Mouse (Mus musculus) cerebellum, postnatal 10 days (tissue): Measurements from ENCODE around the gene Trio.

Source experiments
- DNase-seq, 2 experiments: peaks; one replicate each; pipeline ENCODE4 v3.0.0; 2021; ENCODE audit warnings: mixed read lengths in 2 of 2

The Trio gene

GRCm38 (mm10) chr15:28035601-28036000, 10.0 kb upstream of the Trio start:
- peak; percentile 67 to 78 for DNase-seq

GRCm38 (mm10) chr15:28034636-28035035, 9.0 kb upstream of the Trio start:
- no peak for DNase-seq

GRCm38 (mm10) chr15:28029371-28029770, 3.7 kb upstream of the Trio start:
- no peak for DNase-seq

GRCm38 (mm10) chr15:28028542-28028941, 2.9 kb upstream of the Trio start:
- no peak for DNase-seq

GRCm38 (mm10) chr15:28026167-28026481, 476 bp upstream of the Trio start:
- DNase-seq, result no peak

GRCm38 (mm10) chr15:28024965-28025338, 696 bp downstream of the Trio start:
- DNase-seq, result peak; percentile 67 to 75

GRCm38 (mm10) chr15:28024031-28024964, 1.4 kb downstream of the Trio start:
- DNase-seq, result peak; percentile 78 to 83

- no peak for DNase-seq
Observed at GRCm38 (mm10) chr15:28021591-28022209, 3.9 kb downstream of the Trio start.

GRCm38 (mm10) chr15:28019393-28020070, 6.1 kb downstream of the Trio start:
- no peak for DNase-seq

GRCm38 (mm10) chr15:28007516-28007915, 18.1 kb downstream of the Trio start:
- DNase-seq, result no peak

GRCm38 (mm10) chr15:28004192-28004767, 21.4 kb downstream of the Trio start:
- DNase-seq, result no peak

- DNase-seq, result no peak
Observed at GRCm38 (mm10) chr15:28002515-28002914, 23.1 kb downstream of the Trio start.

GRCm38 (mm10) chr15:28001299-28001698, 24.3 kb downstream of the Trio start:
- DNase-seq, result no peak

- DNase-seq, result no peak
Observed at GRCm38 (mm10) chr15:27998621-27999359, 26.9 kb downstream of the Trio start.

- DNase-seq, result peak; percentile 50 to 58
Observed at GRCm38 (mm10) chr15:27997917-27998316, 27.7 kb downstream of the Trio start.

- peak; percentile 69 to 83 for DNase-seq
Observed at GRCm38 (mm10) chr15:27997391-27997841, 28.2 kb downstream of the Trio start.

- DNase-seq, result peak; percentile 69 to 76
Observed at GRCm38 (mm10) chr15:27996750-27997149, 28.9 kb downstream of the Trio start.

- no peak for DNase-seq
Observed at GRCm38 (mm10) chr15:27995421-27995820, 30.2 kb downstream of the Trio start.

GRCm38 (mm10) chr15:27994870-27995269, 30.8 kb downstream of the Trio start:
- peak; percentile 43 to 48 for DNase-seq

- no peak for DNase-seq
Observed at GRCm38 (mm10) chr15:27993528-27993927, 32.1 kb downstream of the Trio start.

GRCm38 (mm10) chr15:27992596-27992995, 33.1 kb downstream of the Trio start:
- DNase-seq, result no peak

- no peak for DNase-seq
Observed at GRCm38 (mm10) chr15:27991892-27992593, 33.6 kb downstream of the Trio start.
